Mouse (Mus musculus): ENCODE data around the gene Celf2.
"Not testable (repeated sequence)": the region's sequence is repeated elsewhere in the genome, so short reads cannot be mapped to it uniquely, and the experiment has no call there.

Gene Celf2

DNA sequence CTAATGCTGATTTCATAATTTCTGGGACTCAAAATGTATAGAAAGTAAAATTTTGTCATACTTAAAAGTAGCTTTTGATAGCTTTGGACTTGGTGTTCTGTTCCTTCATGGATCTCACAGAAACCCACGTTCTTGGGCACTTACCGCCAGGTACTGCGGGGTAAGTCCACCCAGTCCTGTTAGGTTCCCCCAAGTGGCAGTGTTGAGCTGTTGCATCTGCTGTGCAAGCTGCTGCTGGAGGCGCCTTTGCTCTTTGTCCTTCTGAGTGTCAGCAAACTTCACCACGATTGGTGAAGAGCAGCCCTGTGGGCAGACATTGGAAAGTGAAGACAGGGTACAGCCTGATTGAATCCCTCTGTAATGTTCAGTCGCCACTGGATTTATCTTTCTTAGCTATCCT, 905.5 kb downstream of the Celf2 start:
- DNase-seq (ENCODE audit: low read depth, low spot score): no peak

DNA sequence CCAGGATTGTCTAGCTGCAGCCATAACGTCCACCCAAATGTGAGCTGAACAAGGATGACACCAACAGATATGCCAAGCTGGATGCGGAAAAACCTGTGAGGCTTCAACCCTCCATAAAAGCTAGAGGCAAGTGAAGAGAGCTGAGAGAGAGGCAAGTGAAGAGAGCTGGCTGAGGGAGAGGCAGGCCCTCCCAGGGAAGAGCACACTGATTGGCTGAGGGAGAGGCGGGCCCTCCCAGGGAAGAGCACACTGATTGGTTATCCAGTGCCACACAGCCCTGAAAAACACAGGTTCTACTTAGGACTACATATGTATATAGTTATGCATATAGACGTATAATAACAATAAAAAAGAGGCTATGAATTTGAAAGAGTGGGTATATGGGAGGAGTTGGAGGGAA, 907.2 kb downstream of the Celf2 start:
- no peak for DNase-seq (ENCODE audit: low read depth, low spot score)

DNA sequence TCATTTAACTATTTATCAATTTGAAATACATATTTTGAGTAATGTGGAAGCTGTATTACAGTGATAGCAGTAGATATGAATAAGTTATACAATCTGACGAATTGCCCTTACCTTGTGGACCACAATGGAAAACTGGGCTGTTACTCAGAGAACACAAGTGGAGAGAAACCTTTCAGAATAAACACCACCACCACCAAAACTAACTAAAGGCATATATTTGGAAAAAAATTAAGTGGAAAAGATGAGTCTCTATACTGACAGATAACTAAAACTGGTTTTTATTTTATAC, 910.5 kb downstream of the Celf2 start:
- DNase-seq (ENCODE audit: low read depth, low spot score): no peak

DNA sequence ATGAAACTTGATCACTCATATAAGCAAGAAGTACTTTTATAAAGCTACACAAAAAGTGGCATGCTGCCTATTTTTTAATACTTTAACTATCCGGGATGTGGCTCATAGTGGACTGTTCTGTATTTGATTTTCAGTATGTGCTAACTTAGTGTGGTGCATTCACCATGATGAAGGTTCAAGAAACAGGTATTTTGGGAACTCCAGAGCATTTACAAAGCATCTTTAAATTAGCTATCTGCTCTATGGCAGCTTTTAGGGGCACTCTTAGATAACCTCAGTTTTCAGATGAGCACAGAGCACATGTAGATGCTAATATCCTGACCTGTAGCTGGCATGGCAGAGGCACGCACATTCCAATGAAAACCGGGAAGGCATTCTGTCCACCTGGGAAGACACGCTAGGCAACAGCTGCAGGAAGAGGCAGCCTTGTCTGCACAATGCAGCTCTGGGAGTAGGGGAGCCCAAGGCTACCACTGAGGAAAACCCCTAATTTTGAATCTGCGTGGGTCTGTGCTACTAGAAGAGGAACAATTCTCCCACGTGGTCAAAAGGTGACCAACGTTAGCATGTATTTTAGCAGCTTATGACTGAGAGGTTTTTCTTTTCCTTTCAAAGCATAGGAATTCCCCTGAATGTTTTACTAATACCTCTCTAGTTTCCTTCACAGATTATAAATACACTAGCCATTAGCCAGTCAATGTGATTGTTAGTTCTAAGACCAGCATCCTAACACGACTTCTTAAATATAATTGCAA, 911.1 kb downstream of the Celf2 start:
- DNase-seq (ENCODE audit: low read depth, low spot score): no peak

DNA sequence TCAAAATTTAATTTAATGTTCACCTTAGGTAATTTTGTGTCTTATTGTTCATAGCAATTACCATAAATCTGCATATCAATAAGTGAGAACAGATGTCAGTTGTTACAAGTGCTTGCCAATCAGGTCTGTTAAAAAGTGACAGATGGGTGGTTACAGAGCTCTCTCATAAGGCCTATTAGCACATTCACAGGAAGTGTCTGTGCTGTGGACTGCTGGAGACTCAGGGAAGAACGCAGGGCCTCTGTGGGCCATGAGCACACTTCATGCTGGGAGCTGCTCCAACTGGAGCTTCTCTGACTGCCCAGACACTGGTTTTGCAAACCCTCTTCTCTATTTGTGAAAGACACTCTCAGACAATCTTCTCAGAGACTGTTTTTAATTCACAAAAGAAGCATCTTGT, 914.6 kb downstream of the Celf2 start:
- peak; percentile 3 for DNase-seq (ENCODE audit: low read depth, low spot score)

DNA sequence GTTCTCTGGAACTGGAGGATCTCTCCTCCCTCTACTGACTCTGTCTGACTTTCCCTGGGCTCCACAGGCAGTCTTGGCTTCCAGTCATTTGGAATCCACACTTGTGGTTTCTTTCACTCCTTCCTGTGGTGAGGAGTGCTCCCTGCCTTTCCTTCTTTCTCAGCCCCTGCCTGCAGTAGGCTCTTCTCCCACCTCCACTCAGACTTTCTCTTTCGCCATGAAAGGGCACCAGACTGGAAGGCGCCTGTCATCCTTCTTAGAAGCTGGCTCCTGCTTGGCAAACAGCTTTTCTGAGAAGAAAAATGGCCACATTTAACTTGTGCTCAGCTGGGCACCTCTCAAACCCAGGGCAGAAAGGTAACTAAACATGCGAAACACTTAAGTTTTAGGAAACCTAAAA, 915.2 kb downstream of the Celf2 start:
- no peak for DNase-seq (ENCODE audit: low read depth, low spot score)

DNA sequence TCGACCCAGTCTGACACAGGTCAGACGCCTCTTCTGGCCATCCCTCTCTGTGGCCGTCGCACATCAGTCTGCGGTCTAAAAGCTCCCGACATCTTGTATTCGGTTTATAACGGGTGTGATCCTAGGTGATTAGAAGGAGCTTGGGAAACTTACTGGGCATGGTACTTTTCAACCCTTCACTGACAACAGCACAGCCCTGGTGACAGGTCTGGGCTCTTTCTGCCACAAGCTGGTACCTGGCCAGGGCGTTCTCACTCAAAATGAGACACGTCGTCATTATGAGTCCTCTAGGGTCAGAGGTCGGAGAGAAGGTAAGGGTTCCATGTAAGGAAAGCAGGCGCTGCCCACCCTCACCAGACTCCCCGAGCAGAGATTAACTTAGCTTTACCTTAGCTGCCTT, 915.6 kb downstream of the Celf2 start:
- no peak for DNase-seq (ENCODE audit: low read depth, low spot score)

DNA sequence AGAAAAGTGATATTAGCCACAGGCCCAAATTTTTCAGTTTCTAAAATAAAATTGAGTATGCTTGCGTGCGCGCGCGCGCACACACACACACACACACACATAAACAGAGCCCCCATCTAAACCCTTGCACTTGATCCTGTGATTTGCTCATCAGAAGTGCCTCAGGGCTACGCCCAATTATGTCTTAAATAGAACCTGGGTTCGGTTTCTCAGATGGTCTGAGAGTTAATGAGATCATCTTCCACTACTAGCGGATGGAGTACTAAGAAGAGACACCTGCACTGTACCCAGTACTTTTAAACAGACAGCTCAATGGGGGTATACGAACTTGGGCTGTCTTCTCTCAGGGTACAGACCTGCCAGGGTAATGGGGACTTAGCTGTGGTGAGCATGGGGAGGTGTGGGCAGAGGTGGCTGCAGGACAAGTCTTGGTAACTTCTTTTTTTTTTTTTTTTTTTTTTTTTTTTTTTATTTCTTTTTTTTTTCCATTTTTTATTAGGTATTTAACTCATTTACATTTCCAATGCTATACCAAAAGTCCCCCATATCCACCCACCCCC, 923.2 kb downstream of the Celf2 start:
- DNase-seq (ENCODE audit: low read depth, low spot score): no peak

DNA sequence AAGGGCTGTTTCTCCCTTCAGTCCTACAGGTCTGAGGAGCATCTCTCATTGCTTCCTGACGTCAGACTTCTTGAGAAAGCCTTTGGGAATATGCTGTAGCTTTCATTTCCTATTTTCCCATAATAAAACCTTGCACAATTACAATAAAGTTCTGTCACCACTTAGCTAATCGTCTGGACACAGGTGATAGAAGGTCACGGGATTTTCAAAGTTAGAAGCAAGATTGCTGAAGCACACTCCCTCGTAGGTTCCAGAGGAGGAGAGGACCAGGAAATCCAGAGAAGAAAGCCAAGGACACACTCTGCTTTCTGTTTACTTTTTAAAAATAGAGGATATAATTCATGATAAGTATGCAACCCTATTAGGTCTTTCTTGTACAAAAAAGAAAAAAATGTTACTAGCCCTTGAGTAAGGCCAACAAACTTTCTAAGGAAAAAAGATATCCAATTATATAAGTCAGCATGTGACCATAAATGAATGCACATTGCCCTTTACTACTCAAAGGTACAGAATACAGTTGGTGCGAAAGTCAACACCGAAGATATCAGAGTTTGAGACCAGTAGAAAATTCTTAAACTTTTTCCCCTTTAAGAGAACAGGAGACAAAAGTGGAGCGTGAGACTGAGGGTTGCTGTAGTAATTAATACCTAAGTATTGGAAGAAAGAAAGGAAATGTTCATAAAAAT, 924.2 kb downstream of the Celf2 start:
- no peak for DNase-seq (ENCODE audit: low read depth, low spot score)

DNA sequence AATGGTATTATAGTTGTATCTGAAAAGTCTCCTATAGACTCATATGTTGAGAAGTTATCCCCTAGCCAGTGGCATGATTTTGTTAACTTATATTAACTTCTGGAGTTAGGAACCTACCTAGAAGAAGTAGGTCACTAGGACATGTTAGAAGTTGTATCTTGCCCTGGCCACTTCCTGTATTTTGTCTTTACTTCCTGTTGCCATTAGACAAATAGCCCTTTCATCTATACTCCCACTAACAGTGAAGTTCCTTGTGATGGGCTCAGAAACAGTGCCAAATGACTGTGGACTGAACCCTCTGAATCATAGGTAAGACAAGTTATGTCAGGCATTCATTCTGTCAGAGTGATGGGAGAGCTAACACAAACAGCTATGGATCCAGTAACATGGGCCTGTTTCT, 926.7 kb downstream of the Celf2 start:
- no peak for DNase-seq (ENCODE audit: low read depth, low spot score)

DNA sequence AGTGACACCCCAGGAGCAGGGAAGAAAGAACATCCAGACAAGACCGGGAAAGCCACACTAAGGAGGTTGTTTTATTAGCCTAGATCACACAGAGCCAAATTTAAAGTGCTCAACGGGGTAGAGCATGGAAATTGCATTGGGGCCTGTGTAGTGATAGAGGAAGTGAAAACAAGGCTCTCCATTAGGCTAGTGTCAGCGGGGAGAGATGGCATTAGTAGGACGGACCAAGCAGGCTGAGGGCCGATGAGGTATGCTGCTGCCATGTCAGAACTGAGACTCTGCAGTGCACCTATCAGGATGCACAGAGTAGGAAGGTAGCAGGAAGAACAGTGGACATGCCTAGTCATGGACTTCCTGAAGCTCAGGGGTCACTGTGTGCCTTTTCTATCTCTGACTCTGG, 929.3 kb downstream of the Celf2 start:
- DNase-seq (ENCODE audit: low read depth, low spot score): no peak

DNA sequence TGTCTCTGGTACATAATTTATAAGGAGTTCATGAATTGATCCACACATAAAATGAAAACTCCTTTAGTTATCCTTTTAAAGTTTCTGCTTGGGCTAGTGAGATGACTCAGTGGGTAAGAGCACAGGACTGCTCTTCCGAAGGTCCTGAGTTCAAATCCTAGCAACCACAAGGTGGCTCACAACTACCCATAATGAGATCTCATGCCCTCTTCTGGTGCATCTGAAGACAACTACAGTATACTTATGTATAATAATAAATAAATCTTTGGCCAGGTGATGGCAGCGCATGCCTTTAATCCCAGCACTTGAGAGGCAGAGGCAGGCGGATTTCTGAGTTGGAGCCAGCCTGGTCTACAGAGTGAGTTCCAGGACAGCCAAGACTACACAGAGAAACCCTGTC, 934.0 kb downstream of the Celf2 start:
- not testable (repeated sequence) for DNase-seq (ENCODE audit: low read depth, low spot score)

DNA sequence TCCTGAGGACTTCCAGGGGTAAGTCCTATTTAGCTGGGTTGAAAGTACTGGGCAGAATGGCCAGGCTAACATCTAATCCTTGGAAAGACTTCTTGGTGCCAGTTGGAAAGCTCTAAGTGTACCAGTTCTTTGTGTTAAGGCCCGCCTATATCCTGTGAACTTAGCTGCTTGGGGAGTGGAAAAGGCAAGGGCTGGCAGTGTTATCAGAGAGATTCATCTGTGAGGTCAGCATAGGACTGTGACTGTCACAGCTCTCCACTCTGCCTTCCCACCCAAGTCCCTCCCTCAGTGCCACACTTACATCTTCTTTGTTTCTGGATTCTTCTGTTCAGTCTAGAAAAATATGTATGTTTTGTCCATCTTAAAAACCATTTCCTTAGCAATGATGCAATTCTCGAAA, 935.7 kb downstream of the Celf2 start:
- no peak for DNase-seq (ENCODE audit: low read depth, low spot score)

DNA sequence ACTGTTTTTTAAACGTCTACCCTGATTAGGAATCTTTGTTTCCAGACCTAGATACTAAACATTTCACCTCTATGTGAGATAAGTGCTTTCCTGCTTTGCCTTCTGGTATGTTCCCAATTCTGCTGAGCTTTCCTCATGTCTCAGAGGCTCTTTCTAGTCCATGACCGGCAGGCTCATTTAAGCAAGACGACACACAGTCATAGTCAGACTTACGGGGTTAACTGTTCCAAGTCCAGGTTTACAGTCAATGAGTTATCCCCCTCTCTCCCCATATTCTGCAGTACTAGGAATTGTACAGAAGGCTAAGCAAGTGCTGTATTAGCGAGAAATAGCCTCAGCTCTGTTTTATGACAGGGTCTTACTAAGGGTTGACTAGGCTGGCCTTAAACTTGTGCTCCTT, 936.4 kb downstream of the Celf2 start:
- no peak for DNase-seq (ENCODE audit: low read depth, low spot score)

DNA sequence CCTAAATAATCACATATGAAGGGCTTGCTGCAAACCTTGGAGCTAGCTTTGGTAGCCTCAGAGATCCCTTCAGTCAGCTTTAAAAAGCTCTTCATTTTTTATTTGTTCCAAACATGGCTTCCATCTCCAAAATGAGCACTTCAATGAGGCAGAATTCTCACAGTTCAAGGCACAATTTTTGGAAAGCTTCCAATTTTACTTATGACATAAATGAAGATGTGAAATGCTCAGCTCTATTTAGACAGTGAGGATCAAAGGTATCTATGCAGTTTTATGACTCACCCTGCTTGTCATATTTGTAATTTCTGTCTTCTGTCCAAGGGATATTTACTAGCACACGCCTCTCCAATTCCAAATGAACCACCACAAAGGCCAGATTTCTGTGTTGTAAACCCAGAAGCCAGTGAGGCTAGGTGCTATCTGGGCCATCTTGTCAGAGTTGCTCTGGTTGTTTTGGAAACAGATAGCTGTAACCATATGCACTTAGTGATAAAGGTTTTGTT, 940.3 kb downstream of the Celf2 start:
- no peak for DNase-seq (ENCODE audit: low read depth, low spot score)

DNA sequence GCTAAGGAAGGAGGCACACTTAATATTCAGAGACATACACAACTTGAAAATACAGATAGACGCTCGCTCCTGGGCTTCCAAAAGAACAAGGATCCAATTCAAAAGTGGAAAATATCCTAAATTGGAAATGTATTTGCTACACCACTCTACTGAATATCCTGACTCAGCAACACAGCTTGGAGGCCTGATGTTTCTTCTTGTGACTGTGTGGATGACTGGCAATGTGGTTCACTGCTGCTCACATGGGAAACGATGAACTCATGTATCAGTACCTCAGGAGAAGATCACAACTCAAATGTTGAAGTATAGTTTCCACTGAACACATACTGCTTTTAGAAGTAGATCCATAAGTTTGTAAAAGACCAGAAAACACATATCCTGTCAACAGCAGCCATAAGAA, 944.2 kb downstream of the Celf2 start:
- no peak for DNase-seq (ENCODE audit: low read depth, low spot score)

DNA sequence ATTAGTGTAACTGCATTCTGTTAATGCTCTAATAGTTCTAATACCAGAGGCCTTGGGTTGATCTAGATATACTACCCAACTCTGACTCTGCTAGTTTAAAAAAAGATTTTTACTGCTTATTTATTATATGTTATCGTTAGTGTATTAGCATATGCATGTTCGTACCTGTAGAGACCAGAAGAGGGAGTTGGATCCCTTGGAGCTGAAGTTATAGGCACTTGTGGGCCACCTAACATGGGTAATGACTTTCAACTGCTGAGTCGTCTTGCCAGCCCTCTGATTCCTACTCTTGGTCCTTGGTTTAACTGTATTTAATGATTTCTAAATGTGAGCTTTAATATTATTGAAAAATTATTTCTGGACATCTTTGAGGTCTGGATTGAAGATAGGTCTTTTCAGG, 948.0 kb downstream of the Celf2 start:
- DNase-seq (ENCODE audit: low read depth, low spot score): no peak

DNA sequence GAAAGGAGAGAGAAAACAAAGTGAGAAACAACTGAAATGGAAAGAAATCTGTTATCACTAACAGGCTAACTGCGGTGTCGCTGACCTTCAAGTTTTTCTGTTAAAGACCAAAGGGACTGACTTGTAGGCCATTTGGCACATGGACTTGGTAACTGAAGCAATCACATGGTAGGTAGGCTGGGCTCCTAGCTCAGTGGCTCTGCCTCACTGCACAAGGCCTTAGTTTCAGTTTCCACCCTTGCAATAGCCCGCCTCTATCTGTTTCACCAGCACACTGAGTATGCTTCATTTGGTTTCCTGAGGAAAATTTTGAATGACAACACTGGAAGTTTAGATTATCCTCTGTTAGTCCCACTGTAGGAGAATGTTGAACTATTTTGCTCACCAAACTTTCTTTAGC, 948.6 kb downstream of the Celf2 start:
- DNase-seq (ENCODE audit: low read depth, low spot score): no peak

DNA sequence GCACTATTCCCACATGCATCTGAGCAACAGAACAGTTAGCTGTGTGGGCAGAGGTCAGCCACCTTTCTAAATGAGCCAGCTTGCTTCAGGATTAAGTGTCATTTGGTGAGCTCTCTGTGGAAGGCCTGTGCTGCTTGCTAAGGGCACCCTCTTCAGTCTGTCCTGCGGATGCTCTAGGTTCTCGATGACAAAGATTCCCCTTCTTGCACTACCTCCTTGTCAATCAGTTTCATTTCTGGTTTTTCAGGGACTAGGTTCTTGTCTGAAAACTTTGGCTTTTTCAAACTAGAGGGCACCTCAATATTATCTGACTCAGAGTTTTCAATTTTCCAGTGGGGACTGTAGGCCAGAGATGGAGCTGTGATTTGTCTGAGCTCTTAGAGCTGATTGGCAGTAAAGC, 949.8 kb downstream of the Celf2 start:
- DNase-seq (ENCODE audit: low read depth, low spot score): no peak

DNA sequence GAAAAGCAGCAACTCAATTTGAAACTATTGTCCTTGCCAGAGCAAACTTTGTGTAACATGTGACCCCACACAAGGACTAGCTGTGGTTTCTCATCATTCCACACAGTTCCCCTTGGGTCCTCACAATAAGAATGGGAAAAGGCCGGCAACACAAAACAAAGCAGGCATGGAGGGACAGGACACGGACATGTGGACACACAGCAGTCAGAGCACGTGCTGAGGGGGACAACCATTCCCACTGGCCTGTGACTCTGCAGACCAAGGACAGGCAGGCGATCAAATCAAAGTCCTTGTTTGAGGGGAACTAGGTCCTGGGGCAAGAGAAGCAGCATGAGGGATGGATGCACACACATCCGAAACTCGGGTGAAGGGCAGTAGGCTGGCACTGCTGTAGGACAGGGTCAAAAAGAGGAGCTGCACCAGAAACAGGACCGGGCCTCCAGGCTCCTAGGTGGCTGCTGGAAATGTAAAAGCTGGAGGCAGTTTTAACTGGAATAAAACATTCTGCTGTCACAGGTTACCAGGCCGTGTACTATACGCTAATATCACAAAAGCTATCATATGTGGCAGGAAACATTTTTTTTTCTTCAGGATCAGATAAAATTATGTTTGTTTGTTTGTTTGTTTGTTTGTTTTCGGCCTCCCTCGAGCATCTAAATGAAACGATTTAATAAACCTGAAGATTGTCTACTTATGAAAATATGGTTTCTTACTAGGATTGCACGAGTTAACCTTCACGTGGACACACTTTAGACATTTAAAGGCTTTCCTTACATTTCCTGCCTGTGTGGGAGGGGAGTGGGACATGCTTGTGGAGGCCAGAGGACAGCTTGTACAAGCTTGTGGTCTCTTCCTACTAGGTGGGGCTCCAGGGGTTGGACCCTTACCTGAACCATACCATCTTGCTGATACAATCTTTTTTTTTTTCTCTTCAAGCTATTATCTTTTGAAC, 950.8 kb downstream of the Celf2 start:
- DNase-seq (ENCODE audit: low read depth, low spot score): no peak

DNA sequence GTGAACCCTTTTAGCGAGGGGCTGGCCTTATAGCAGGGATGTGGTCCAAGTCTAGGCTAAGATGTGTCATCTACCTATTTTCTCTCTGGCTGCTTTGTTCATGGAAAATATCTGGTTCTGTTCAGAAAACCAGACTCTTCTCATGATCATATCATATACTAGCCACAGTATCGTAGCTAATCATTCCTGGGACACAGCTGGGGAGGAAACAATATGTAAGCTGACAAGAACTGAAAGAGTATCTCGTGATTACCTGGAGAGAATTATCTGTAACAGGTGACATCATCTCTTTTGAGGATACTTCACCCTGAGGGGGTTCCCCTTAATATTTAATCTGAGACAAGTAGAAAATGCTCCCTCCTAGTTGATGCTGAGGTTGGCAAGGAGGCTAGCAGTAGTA, 951.6 kb downstream of the Celf2 start:
- no peak for DNase-seq (ENCODE audit: low read depth, low spot score)

DNA sequence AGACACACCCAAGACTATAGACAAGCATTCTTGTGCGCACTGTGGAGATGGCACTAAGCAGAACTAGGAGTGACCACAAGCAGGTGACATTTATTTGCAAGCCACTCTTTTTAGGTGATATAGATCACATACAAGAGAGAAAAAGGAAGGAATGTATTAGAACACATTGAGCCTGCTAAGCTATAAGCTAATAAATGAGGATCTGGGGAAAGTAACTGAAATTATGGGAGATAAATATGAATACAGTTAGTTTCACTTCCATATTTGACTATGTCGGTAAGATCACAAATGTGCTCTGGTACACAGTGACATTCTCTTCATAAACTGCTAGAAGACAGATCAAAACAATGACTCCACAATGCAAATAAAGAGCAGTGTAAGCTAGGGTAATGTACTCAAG, 952.5 kb downstream of the Celf2 start:
- DNase-seq (ENCODE audit: low read depth, low spot score): no peak
